Mouse (Mus musculus) small intestine, adult 2 months (tissue): ENCODE measurements around the gene Prpf8.

Experiments
- CTCF ChIP-seq: fragments of 200-500 bp; IDR thresholded peaks from 2 replicates; pipeline ENCODE4 v1.5.1; 2012; ENCODE audit warnings: low read depth, mild to moderate bottlenecking, control low read depth, inconsistent platforms, low read length, moderate library complexity, mixed read lengths; ENCODE audit not compliant: insufficient replicate concordance, insufficient read length; ENCODE audit errors: extremely low read depth
- POLR2A ChIP-seq: fragments of 200-500 bp; IDR thresholded peaks from 2 replicates; pipeline ENCODE4 v1.6.1; 2012; ENCODE audit warnings: low read depth, mild to moderate bottlenecking, control low read depth, inconsistent platforms, low read length, moderate library complexity

DNA sequence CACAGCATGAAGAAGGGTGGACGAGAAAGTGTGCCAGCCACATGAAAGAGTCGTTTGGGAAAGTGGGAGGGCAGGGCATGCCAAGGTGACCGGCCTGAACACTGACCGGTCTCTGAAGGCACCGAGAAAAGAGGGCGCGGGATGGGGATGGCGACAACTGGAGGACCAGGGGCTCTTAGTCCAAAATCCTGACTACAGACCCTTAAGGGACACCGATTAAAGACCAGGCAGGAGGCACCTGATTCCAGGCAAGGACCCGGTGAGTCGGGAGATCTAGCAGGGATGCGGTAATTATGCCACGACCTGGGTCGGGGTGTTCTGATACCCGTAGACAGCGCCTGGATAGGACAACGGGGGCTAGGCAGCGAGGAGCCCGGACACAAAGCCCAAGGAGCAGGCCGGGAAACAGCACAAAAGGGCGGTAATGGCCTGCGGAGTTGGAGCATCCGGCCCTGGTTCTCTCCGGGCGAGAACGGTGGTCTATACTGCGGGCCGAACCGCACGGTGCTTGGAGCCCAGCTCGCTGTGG is 44.3 kb downstream of the Prpf8 start:
- TF ChIP-seq POLR2A (no peak), CTCF (no peak)
